Mouse (Mus musculus) liver, embryonic 13.5 days (tissue): ENCODE measurements at regions not wholly inside any gene's neighbourhood (a gene's known extent, or its start where the extent isn't known, plus 50 kb on each side); places are given as distances from the start of the nearest gene placed in this dataset.

Experiments
- ATAC-seq: fragments of 200-750 bp; cut with Nextera tagmentation; 2 replicates; pipeline ENCODE4 v1.8.0; 2017; ENCODE audit warnings: low read depth, mild to moderate bottlenecking, moderate number of reproducible peaks, moderate library complexity
- DNase-seq: peaks from one replicate; pipeline ENCODE4 v3.0.0; 2022
- H3K27ac ChIP-seq: fragments of 300-500 bp; sonication (generic); 2 replicates; pipeline ENCODE4 v1.5.1; 2015; ENCODE audit warnings: moderate library complexity, mild to moderate bottlenecking, inconsistent platforms
- H3K27me3 ChIP-seq: fragments of 300-500 bp; sonication (generic); 2 replicates; pipeline ENCODE4 v1.6.1; 2015; ENCODE audit warnings: mild to moderate bottlenecking, inconsistent platforms
- H3K36me3 ChIP-seq: fragments of 300-500 bp; sonication (generic); 2 replicates; pipeline ENCODE4 v1.6.1; 2015; ENCODE audit warnings: mild to moderate bottlenecking, inconsistent platforms
- H3K4me1 ChIP-seq: fragments of 300-500 bp; sonication (generic); replicated peaks from 2 replicates; pipeline ENCODE4 v1.6.1; 2015; ENCODE audit warnings: inconsistent platforms
- H3K4me2 ChIP-seq: fragments of 300-500 bp; sonication (generic); 2 replicates; pipeline ENCODE4 v1.6.1; 2015; ENCODE audit warnings: inconsistent platforms, mild to moderate bottlenecking, moderate library complexity
- H3K4me3 ChIP-seq: fragments of 300-500 bp; sonication (generic); replicated peaks from 2 replicates; pipeline ENCODE4 v1.5.1; 2015; ENCODE audit warnings: mild to moderate bottlenecking, inconsistent platforms
- H3K9ac ChIP-seq: fragments of 300-500 bp; sonication (generic); 2 replicates; pipeline ENCODE4 v1.6.1; 2015; ENCODE audit warnings: mild to moderate bottlenecking, inconsistent platforms
- H3K9me3 ChIP-seq: fragments of 300-500 bp; sonication (generic); replicated peaks from 2 replicates; pipeline ENCODE4 v1.6.1; 2016; ENCODE audit warnings: inconsistent platforms
- WGBS: fragments of 180-500 bp; shearing (Covaris S2); methylation state at CpG from one replicate; pipeline ENCODE4 v1.1.7; 2015; ENCODE audit not compliant: insufficient replicate concordance; 5-methylcytosine and 5-hydroxymethylcytosine counted together

DNA sequence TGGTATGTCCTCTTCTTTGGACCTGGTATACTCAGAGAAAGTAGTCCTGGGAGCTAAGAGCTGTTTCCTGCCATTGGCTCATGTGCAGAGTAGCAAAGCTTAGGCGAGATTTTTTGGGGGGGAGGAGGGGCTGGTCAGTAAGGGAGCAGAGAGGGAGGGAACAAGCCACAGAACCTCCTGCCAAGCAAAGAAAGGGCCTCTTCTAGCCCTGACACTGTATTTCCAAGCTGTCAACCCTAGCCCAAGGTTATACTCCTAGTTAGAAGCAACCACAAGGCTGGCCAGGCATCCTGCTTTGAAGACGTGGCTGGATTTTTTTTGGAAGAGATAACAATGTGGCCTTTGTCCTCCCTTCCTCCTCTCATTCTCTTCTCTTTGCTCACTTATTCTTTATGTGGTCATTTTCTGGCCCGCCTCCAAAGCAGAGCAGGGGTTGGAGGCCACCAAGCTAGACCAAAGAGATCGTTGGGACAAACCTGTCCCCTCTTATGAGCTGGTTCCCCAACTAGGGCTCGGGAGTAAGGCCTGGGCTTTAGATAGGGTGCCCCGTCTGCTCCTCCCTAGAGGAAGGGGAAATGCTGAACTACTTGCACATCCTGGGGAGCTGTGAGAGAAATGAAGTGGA, 146.4 kb downstream of the Pja1 start:
- peaks cover 7% of the 10 kb centered on the region; the same call in 1 of the 2 replicates for H3K27me3 ChIP-seq
- H3K4me3 ChIP-seq = no peak overlapping the region
- H3K9me3 ChIP-seq = no peaks in the 10 kb centered on the region
- no peak overlapping the region for H3K4me2 ChIP-seq
- no peaks in the 10 kb centered on the region for H3K4me1 ChIP-seq
- DNase-seq = no peak
- H3K9ac ChIP-seq = no peak overlapping the region
- no peaks in the 10 kb centered on the region for H3K36me3 ChIP-seq
- no peak overlapping the region for H3K27ac ChIP-seq
- 32% methylated on average over 6 of the region's 6 CpGs for whole genome bisulfite sequencing
- ATAC-seq = no peak

DNA sequence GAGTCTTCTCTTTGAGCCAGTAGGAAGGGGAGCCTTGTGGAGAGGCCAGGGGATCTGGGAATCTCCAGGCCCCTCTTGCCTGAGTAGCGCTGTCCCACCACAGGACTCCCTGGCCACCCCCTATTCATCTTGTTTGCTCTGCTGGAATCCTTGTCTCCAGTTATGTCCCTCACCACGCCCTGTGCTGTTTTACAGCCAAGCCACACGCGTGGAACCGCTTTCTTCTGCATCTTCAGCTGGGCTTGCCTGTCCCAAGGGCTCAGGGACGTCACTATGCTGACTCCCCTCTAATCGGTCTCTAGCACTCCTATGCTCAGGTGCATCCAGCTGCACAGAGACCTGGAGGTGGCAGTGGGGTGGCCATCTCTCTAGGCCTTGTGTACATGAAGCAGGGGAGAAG, 151.3 kb downstream of the Pja1 start:
- H3K27ac ChIP-seq = no peak overlapping the region
- H3K4me2 ChIP-seq = no peak overlapping the region
- no peak overlapping the region for H3K9ac ChIP-seq
- H3K27me3 ChIP-seq = peaks cover 7% of the 10 kb centered on the region; the same call in 1 of the 2 replicates
- H3K36me3 ChIP-seq = no peaks in the 10 kb centered on the region
- no peak for ATAC-seq
- H3K9me3 ChIP-seq = no peaks in the 10 kb centered on the region
- H3K4me1 ChIP-seq = no peaks in the 10 kb centered on the region
- no peak overlapping the region for H3K4me3 ChIP-seq
- no peak for DNase-seq
- WGBS = 72% methylated on average over 7 of the region's 7 CpGs

DNA sequence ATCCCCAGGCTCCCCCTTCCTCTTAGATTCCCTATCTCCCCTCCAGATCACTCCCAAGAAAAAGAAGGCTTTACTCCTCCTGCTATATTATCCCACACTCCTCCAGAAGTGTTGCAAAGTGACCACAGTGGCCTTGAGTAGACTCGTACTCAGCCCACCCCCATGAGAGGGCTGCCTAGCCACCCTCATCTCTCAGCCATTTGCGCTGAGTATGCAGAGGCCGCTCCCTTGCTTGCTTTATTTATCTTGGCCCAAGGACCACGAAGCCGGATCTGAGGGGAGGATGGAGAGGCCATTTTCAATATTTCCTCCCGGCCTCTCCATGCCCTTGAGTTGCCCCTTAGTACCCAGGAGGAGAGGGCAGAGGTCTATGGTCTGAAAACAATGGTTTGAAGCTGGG, 151.9 kb downstream of the Pja1 start:
- no peak overlapping the region for H3K4me3 ChIP-seq
- ATAC-seq (no peak; the same call in 1 of the 2 replicates), DNase-seq (no peak)
- no peak overlapping the region for H3K4me2 ChIP-seq
- H3K9ac ChIP-seq = no peak overlapping the region
- no peaks in the 10 kb centered on the region for H3K4me1 ChIP-seq
- no peaks in the 10 kb centered on the region for H3K9me3 ChIP-seq
- peaks cover 4% of the 10 kb centered on the region; the same call in 1 of the 2 replicates for H3K27me3 ChIP-seq
- WGBS = 63% methylated on average over 6 of the region's 6 CpGs
- H3K36me3 ChIP-seq = no peaks in the 10 kb centered on the region
- no peak overlapping the region for H3K27ac ChIP-seq

DNA sequence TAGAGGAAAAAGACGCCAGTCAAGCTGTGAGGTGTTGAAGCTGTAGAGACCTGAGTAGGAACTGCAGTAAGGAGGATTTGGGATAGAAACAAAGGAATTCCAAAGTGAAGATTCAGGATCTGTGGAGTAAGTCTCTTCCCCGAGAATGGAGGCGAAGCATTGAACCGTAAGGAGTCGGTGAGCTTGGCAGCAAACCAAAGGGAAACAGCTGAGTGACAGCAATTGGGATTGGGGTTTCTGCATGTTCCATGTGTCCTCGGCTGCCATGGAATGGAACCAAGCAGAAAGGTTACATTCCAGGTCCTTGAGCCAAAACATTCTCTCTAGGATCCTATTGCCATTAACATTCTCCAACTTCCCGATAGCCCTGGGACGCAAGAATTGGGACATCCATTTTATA, 152.9 kb downstream of the Pja1 start:
- Histone ChIP-seq H3K4me1 (no peaks in the 10 kb centered on the region), H3K4me2 (no peak overlapping the region), H3K9me3 (no peaks in the 10 kb centered on the region), H3K27me3 (peaks cover 10% of the 10 kb centered on the region; the same call in 1 of the 2 replicates), H3K4me3 (no peak overlapping the region), H3K36me3 (no peaks in the 10 kb centered on the region), H3K9ac (no peak overlapping the region), H3K27ac (no peak overlapping the region)
- WGBS = 67% methylated on average over 8 of the region's 8 CpGs
- ATAC-seq (no peak), DNase-seq (no peak)

DNA sequence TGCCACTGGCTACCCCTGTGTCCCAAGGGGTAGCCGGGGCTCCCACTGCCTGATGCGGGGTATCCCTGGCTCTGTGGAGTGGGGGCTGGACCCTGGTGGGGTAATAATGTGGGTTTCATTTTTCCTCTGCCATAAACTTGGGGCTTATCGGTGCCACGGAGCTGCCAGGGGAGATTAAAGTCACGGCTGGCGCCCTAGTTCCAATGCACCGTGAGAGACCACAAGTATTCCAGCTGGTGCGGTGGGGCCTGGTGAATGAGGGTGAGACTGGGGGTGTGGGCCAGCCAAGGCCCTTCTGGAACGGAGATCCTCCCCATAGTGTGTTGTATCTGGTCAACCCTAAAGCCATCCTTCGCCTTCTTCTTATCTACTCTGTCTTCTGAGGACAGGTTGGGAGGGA, 153.3 kb downstream of the Pja1 start:
- Histone ChIP-seq H3K9me3 (no peaks in the 10 kb centered on the region), H3K27ac (no peak overlapping the region), H3K9ac (no peak overlapping the region), H3K4me3 (no peak overlapping the region), H3K27me3 (peaks cover 6% of the 10 kb centered on the region; the same call in 1 of the 2 replicates), H3K4me1 (no peaks in the 10 kb centered on the region), H3K36me3 (no peaks in the 10 kb centered on the region), H3K4me2 (no peak overlapping the region)
- ATAC-seq (no peak), DNase-seq (no peak)
- 65% methylated on average over 10 of the region's 10 CpGs for whole genome bisulfite sequencing

DNA sequence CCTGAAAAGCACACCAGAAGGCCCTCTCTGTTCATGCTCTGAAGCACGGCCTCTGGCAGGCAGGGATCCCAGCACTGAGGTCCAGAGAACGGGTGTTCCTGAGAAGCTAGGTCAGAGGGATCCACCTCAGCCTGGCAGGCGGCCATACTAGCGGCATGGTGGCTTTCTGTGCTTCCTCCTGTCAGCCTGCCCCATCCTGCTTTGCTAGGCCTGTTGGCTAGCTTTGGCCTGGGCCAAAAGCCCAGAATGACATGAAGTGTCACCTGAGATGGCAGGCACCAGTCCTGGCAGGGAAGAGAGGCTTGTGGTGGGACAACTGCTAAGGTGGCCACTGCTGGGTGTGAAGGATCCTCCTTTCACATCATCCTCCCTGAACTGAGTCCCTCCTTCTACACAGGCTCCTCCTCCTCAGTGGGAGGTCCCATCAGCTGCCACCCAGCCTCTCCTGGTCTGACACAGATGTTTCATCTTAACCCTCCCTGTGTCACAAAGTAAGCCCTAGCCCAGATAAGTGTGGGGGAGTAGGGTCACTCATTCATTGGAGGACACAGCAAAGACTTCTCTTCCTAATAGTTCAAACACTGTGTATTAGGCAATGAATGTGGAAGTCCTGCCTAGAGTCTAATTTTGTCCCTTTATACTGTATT, 154.5 kb downstream of the Pja1 start:
- Histone ChIP-seq H3K36me3 (no peaks in the 10 kb centered on the region), H3K27ac (no peak overlapping the region), H3K4me1 (no peaks in the 10 kb centered on the region), H3K9me3 (no peaks in the 10 kb centered on the region), H3K4me3 (no peak overlapping the region), H3K4me2 (no peak overlapping the region), H3K27me3 (peaks cover 6% of the 10 kb centered on the region; the same call in 1 of the 2 replicates), H3K9ac (no peak overlapping the region)
- DNase-seq (no peak), ATAC-seq (no peak)
- WGBS = 52% methylated on average over 4 of the region's 4 CpGs

DNA sequence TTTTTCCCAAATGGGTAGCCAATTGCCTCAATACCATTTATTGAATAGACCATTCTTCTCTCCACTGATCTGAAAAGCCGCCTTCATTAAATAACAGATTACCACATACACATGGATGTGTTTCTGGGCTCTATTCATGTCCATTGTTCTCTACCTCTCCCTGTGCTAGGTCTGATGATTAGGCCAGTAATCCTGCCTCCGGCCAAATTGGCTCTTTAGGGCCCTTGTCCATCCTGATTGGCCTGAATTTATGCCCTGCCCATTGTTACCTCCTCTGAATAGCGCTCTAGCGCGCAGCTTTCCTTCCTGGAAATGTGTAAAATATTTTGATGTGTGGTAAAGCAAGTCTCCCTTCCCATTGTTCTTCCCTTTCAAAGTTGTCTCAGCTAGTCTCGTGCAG, 163.2 kb downstream of the Efnb1 start:
- 50% methylated on average over 6 of the region's 6 CpGs for WGBS
- H3K9ac ChIP-seq = no peak overlapping the region
- H3K4me1 ChIP-seq = no peaks in the 10 kb centered on the region
- no peaks in the 10 kb centered on the region for H3K36me3 ChIP-seq
- peaks cover 45% of the 10 kb centered on the region; the same call in 1 of the 2 replicates for H3K27me3 ChIP-seq
- no peak overlapping the region for H3K4me3 ChIP-seq
- H3K4me2 ChIP-seq = no peak overlapping the region
- no peak for ATAC-seq
- H3K9me3 ChIP-seq = no peaks in the 10 kb centered on the region
- no peak overlapping the region for H3K27ac ChIP-seq
- no peak for DNase-seq

DNA sequence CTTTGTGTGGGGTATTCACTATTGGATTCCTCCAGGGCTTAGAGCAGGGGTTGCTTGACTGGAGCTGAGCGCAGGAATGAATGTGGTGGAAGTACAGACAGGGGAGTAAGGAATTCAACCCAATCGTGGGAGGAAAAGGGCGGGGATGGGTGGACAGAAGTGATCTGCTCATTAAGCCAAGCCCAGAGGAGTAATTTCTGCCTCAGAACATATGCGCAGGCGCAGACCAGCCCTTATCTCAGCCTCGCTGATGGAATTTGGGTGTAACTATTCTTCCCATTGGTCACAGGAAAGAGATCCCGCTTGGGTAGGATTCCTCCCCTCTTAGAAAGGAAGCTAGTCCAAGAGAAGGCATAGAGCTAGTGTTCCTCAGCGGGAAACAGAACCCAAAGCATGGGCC, 158.8 kb downstream of the Efnb1 start:
- H3K36me3 ChIP-seq = no peaks in the 10 kb centered on the region
- no peak overlapping the region for H3K4me3 ChIP-seq
- H3K4me2 ChIP-seq = no peak overlapping the region
- no peak overlapping the region for H3K27ac ChIP-seq
- H3K4me1 ChIP-seq = no peaks in the 10 kb centered on the region
- H3K9ac ChIP-seq = no peak overlapping the region
- 43% methylated on average over 8 of the region's 8 CpGs for WGBS
- peaks cover 39% of the 10 kb centered on the region; the same call in 1 of the 2 replicates for H3K27me3 ChIP-seq
- ATAC-seq (no peak), DNase-seq (no peak)
- H3K9me3 ChIP-seq = no peaks in the 10 kb centered on the region

DNA sequence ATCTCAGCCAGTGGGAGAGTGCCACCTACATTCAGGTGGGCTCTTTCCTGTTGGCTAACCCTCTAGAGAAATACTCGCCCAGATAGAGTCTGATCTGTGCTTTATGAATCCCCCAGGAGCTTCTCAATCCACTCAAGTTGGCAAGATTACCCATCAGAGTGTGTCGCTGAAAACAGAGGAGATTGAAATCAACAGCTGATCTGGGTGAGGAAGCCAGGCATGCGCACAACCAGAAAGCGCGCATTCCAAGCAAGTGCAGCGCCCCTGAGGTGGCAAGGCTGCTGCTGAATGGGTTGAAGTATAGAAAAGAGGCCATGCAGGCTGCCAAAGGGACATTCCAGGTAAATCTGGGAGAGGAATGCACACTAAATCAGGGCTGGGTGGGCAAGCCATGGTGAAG, 158.0 kb downstream of the Efnb1 start:
- WGBS = 62% methylated on average over 6 of the region's 6 CpGs
- no peak overlapping the region for H3K4me3 ChIP-seq
- H3K27me3 ChIP-seq = peaks cover 33% of the 10 kb centered on the region; the same call in 1 of the 2 replicates
- no peak for ATAC-seq
- H3K9me3 ChIP-seq = no peaks in the 10 kb centered on the region
- H3K9ac ChIP-seq = no peak overlapping the region
- no peaks in the 10 kb centered on the region for H3K36me3 ChIP-seq
- H3K27ac ChIP-seq = no peak overlapping the region
- no peaks in the 10 kb centered on the region for H3K4me1 ChIP-seq
- no peak for DNase-seq
- no peak overlapping the region for H3K4me2 ChIP-seq

DNA sequence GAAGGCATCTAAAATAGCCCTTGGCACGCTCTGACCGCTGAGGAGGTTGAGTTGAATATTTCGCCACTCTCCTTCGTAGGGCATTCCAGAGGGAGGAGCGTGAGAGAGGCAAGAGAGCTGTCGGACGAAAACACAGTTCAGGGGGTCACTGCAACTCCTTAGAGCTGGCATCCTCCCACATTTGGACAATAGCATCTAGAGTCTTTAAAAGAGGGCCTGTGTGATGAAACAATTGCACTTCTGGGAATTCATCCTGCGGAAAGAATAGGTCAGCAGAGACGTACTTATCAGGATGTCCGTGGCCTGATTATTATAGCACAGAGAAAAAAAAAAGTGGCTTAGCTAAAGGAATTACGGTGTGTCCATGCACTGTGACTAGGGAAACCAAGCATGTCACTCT, 156.8 kb downstream of the Efnb1 start:
- no peak overlapping the region for H3K4me2 ChIP-seq
- no peaks in the 10 kb centered on the region for H3K36me3 ChIP-seq
- no peaks in the 10 kb centered on the region for H3K9me3 ChIP-seq
- no peak for ATAC-seq
- no peak overlapping the region for H3K4me3 ChIP-seq
- 74% methylated on average over 11 of the region's 11 CpGs for WGBS
- H3K27me3 ChIP-seq = peaks cover 28% of the 10 kb centered on the region; the same call in 1 of the 2 replicates
- no peak overlapping the region for H3K9ac ChIP-seq
- H3K27ac ChIP-seq = no peak overlapping the region
- no peak for DNase-seq
- H3K4me1 ChIP-seq = no peaks in the 10 kb centered on the region

DNA sequence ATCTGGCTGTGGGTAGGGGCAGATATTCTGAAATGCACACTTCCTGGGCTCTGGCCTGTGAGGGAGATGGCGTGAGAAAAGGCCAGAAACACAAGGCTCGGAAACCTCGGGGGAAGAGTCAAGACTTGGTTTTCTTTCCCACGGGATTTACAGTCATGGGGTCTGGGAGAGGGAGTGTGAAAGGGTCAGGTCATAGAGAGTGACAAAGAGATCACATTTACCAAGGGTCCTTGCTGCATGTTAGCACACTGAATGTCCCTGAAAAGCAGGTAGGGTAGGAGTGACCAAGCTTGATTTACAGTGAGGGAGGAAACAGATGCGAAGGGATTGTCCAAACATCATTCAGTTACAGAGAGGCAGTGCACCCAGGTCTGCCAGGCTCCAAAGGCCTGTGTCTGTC, 156.0 kb downstream of the Efnb1 start:
- Histone ChIP-seq H3K9ac (no peak overlapping the region), H3K4me2 (no peak overlapping the region), H3K36me3 (no peaks in the 10 kb centered on the region), H3K27ac (no peak overlapping the region), H3K27me3 (peaks cover 28% of the 10 kb centered on the region; the same call in 1 of the 2 replicates), H3K4me1 (no peaks in the 10 kb centered on the region), H3K4me3 (no peak overlapping the region), H3K9me3 (no peaks in the 10 kb centered on the region)
- no peak for ATAC-seq
- DNase-seq = no peak
- 39% methylated on average over 5 of the region's 5 CpGs for WGBS
